Mouse (Mus musculus) lung, postnatal 0 days (tissue): ENCODE data around the gene Epas1. TPM values are rescaled to one million over a fixed set of nuclear protein-coding genes. Genes with fewer than 3 reads are reported as not detected.
A peak's percentile ranks its signal among the peaks of the same experiment; 100 is the strongest.

Experiments used
- ATAC-seq: fragments of 200-750 bp; cut with Nextera tagmentation; 2 replicates; pipeline ENCODE4 v1.8.0; 2017; ENCODE audit warnings: moderate library complexity
- DNase-seq: peaks from one replicate; pipeline ENCODE4 v3.0.0-alpha.2; 2016; ENCODE audit warnings: low spot score
- H3K27ac ChIP-seq: fragments of 300-500 bp; sonication (generic); 2 replicates; pipeline ENCODE4 v1.5.1; 2014; ENCODE audit warnings: antibody characterized with exemption, mild to moderate bottlenecking, low read length, mixed read lengths
- H3K27me3 ChIP-seq: fragments of 300-500 bp; sonication (generic); replicated peaks from 2 replicates; pipeline ENCODE4 v1.6.1; 2014; ENCODE audit warnings: low read length, mixed read lengths; ENCODE audit not compliant: insufficient read depth
- H3K36me3 ChIP-seq: fragments of 300-500 bp; sonication (generic); 2 replicates; pipeline ENCODE4 v1.6.1; 2014; ENCODE audit warnings: low read length, mixed read lengths; ENCODE audit not compliant: insufficient read depth
- H3K4me1 ChIP-seq: fragments of 300-500 bp; sonication (generic); 2 replicates; pipeline ENCODE4 v1.6.1; 2014; ENCODE audit warnings: antibody characterized with exemption, low read depth, low read length, mixed read lengths; ENCODE audit not compliant: insufficient read depth
- H3K4me2 ChIP-seq: fragments of 300-500 bp; sonication (generic); replicated peaks from 2 replicates; pipeline ENCODE4 v1.6.1; 2014; ENCODE audit warnings: low read depth, mild to moderate bottlenecking, low read length, moderate library complexity, mixed read lengths
- H3K4me3 ChIP-seq: fragments of 300-500 bp; sonication (generic); 2 replicates; pipeline ENCODE4 v1.5.1; 2014; ENCODE audit warnings: low read depth, low read length
- H3K9ac ChIP-seq: fragments of 300-500 bp; sonication (generic); replicated peaks from 2 replicates; pipeline ENCODE4 v1.6.1; 2014; ENCODE audit warnings: low read depth, mild to moderate bottlenecking
- H3K9me3 ChIP-seq: fragments of 300-500 bp; sonication (generic); 2 replicates; pipeline ENCODE4 v1.6.1; 2016; ENCODE audit warnings: low read length, mixed read lengths
- CTCF ChIP-seq: IDR thresholded peaks from 2 replicates; pipeline ENCODE4 v1.5.1; 2016; ENCODE audit warnings: antibody characterized with exemption, mild to moderate bottlenecking
- EP300 ChIP-seq: IDR thresholded peaks from 2 replicates; pipeline ENCODE4 v1.6.1; 2016; ENCODE audit warnings: antibody characterized with exemption, mild to moderate bottlenecking, control low read depth
- WGBS: fragments of 180-500 bp; shearing (Covaris S2); extraction: QIAGEN DNeasy Blood & Tissue Kit; methylation state at CpG from one replicate; pipeline ENCODE4 v1.1.7; 2014; 5-methylcytosine and 5-hydroxymethylcytosine counted together
- polyA plus RNA-seq: library from polyadenylated mRNA; unstranded; fragments of >200 nt; fragmentation: Nextera tagmentation; extraction: Ambion mirVana; gene quantifications from 2 replicates; pipeline ENCODE4 v1.2.1, GENCODE M21; 2015

Epas1 gene
- polyA plus RNA-seq, 1 experiment from 2014 or later = 89.8 TPM

DNA sequence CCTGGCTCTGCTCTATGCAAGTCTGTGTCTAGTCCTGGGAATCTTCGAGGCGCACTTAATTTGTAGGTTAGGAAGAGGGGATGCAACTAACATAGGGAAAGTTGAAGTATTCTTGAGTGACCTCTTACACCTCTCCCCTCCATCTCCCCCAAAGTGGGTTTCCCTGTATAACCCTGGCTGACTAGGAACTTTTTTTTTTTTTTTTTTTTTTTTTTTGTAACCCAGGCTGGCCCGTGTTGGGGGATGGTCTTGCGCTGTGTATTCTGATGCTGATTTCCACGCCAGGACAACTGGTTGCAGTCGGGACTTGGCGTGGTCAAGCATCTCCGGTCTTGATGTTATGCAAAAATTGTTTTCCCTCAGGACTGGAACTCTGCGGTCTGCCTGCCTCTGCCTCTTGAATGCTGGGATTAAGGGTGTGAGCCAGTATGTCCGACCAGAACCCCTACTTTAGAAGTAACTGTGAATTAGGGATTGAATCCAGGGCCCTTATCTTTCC, 2.1 kb upstream of the Epas1 start:
- H3K27me3 ChIP-seq = peaks cover 6% of the 10 kb centered on the region; the same call in 1 of the 2 replicates
- H3K4me2 ChIP-seq = no peak overlapping the region
- H3K4me1 ChIP-seq = peaks cover 4% of the 10 kb centered on the region; the same call in 1 of the 2 replicates
- 87% methylated on average over 10 of the region's 10 CpGs for WGBS
- no peak overlapping the region for H3K27ac ChIP-seq
- no peaks in the 10 kb centered on the region for H3K36me3 ChIP-seq
- no peaks in the 10 kb centered on the region for H3K9me3 ChIP-seq
- H3K9ac ChIP-seq = no peak overlapping the region
- DNase-seq = no peak
- TF ChIP-seq CTCF = no peak
- no peak for TF ChIP-seq EP300
- ATAC-seq = no peak
- no peak overlapping the region for H3K4me3 ChIP-seq

DNA sequence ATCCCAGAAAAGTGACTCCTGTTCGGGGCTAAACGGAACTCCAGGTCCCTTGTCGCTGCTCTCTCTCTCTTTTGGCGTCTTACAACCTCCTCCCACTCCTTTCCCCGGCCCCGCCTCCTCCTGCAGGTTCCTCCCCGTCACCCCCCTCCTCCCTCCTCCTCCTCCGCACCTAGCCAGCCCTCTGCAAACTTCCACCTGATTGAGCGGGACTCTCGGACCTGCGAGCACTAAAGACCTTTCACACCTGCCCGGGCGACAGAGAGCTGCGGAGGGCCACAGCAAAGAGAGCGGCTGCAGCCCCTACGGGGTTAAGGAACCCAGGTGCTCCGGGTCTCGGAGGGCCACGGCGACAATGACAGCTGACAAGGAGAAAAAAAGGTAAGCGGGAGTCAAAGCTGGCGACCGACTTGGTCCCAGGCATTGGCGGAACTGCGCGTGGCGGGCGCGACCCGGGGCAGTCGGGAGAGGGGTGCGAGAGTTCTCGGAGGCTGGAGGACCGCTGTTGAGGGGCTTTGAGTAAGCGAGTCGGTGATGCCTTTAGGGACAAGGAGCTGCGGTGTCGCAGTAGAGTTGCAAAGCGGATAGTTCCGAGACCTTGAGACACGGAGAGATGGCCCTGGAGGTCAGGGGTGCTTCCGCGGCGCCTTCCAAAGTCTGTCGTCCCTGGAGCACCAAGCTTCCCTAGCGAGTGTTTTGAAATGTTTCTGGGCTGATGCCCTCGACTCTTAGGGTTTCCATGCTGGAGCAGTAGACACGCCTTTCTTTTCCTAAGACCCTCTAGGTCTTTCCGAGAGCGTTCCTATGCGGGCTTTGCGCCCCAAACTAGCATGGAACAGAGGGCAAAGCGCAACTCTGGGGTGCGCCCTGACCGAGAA, 668 bp downstream of the Epas1 start:
- peak overlapping the region; percentile 80 for H3K9ac ChIP-seq
- DNase-seq = peak; percentile 91
- under 1% methylated on average over 55 of the region's 55 CpGs for WGBS
- peak overlapping the region; percentile 73 for H3K4me2 ChIP-seq
- no peaks in the 10 kb centered on the region for H3K9me3 ChIP-seq
- peak overlapping the region; percentile 66 for H3K4me3 ChIP-seq
- peak overlapping the region; percentile 84 for H3K27ac ChIP-seq
- ATAC-seq = peak; percentile 77
- H3K27me3 ChIP-seq = peaks cover 6% of the 10 kb centered on the region; the same call in 1 of the 2 replicates
- peaks cover 4% of the 10 kb centered on the region; the same call in 1 of the 2 replicates for H3K4me1 ChIP-seq
- no peak for TF ChIP-seq EP300
- no peaks in the 10 kb centered on the region for H3K36me3 ChIP-seq

- no peak for TF ChIP-seq EP300
Measured at GRCm38 (mm10) chr17:86754806-86755571, 1.5 kb downstream of the Epas1 start.

GRCm38 (mm10) chr17:86755581-86756195, 2.2 kb downstream of the Epas1 start:
- TF ChIP-seq EP300 = no peak
- no peak for TF ChIP-seq CTCF
- peak overlapping the region; percentile 84 for H3K27ac ChIP-seq
- peaks cover 6% of the 10 kb centered on the region; the same call in 1 of the 2 replicates for H3K27me3 ChIP-seq
- ATAC-seq (no peak), DNase-seq (peak; percentile 33)
- WGBS = 24% methylated on average over 11 of the region's 11 CpGs
- peaks cover 4% of the 10 kb centered on the region; the same call in 1 of the 2 replicates for H3K4me1 ChIP-seq
- H3K4me2 ChIP-seq = peak overlapping the region; percentile 73
- peak overlapping the region; percentile 80 for H3K9ac ChIP-seq
- no peaks in the 10 kb centered on the region for H3K36me3 ChIP-seq
- peak overlapping the region; percentile 66 for H3K4me3 ChIP-seq
- no peaks in the 10 kb centered on the region for H3K9me3 ChIP-seq

More at GRCm38 (mm10) chr17:86754806-86755571, 1.5 kb downstream of the Epas1 start:
- H3K27me3 ChIP-seq = peaks cover 6% of the 10 kb centered on the region; the same call in 1 of the 2 replicates
- peak overlapping the region; percentile 80 for H3K9ac ChIP-seq
- peaks cover 4% of the 10 kb centered on the region; the same call in 1 of the 2 replicates for H3K4me1 ChIP-seq
- peak overlapping the region; percentile 66 for H3K4me3 ChIP-seq
- H3K27ac ChIP-seq = peak overlapping the region; percentile 84
- DNase-seq = no peak
- ATAC-seq = no peak
- no peaks in the 10 kb centered on the region for H3K9me3 ChIP-seq
- under 1% methylated on average over 52 of the region's 52 CpGs for WGBS
- no peaks in the 10 kb centered on the region for H3K36me3 ChIP-seq
- peak overlapping the region; percentile 73 for H3K4me2 ChIP-seq

- Histone ChIP-seq H3K36me3 (no peaks in the 10 kb centered on the region), H3K9me3 (no peaks in the 10 kb centered on the region), H3K4me2 (peak overlapping the region; percentile 46), H3K27me3 (peaks cover 6% of the 10 kb centered on the region; the same call in 1 of the 2 replicates), H3K4me3 (peak overlapping the region; percentile 66; the same call in 1 of the 2 replicates), H3K9ac (0 out of 2 replicates have a peak overlapping the region, but pooled peaks have one; percentile 12), H3K27ac (peak overlapping the region; percentile 38; the same call in 1 of the 2 replicates), H3K4me1 (peaks cover 12% of the 10 kb centered on the region; the same call in 1 of the 2 replicates)
- ATAC-seq (no peak), DNase-seq (peak; percentile 46)
- no peak for TF ChIP-seq CTCF
- 0 out of 2 replicates have a peak, but pooled peaks have one; percentile 29 for TF ChIP-seq EP300
- WGBS = 30% methylated on average over 2 of the region's 2 CpGs
Measured at GRCm38 (mm10) chr17:86757621-86758020, 4.1 kb downstream of the Epas1 start.
